Mouse (Mus musculus) hindbrain, embryonic 13.5 days (tissue): ENCODE data around the gene 2300009A05Rik. TPM values are rescaled to one million over a fixed set of nuclear protein-coding genes. Genes with fewer than 3 reads are reported as not detected.

Experiments
- polyA plus RNA-seq: library from polyadenylated mRNA; unstranded; fragments of >200 nt; fragmentation: Nextera tagmentation; extraction: Ambion mirVana; gene quantifications from 2 replicates; pipeline ENCODE4 v1.2.1, GENCODE M21; 2015

Gene 2300009A05Rik
- polyA plus RNA-seq, 1 experiment from 2014 or later = 68.5 TPM

Other genes starting within 250 kb of the 2300009A05Rik start
- gene Map2k5, start 21.3 kb downstream of the 2300009A05Rik start, polyA plus RNA-seq = 36.3 and 37.4 TPM in 2 replicates
- gene Iqch, start 203.2 kb upstream of the 2300009A05Rik start, polyA plus RNA-seq = 0.21 and 0.34 TPM in 2 replicates
- gene Aagab, start 203.4 kb upstream of the 2300009A05Rik start, polyA plus RNA-seq = 59.1 and 61.0 TPM in 2 replicates